Mouse (Mus musculus) megakaryocyte, embryonic 14.5 days (primary cell): ENCODE measurements around the gene Gchfr.

Experiments used
- FLI1 ChIP-seq: IDR thresholded peaks from 2 replicates; pipeline ENCODE4 v1.6.1; 2012; ENCODE audit warnings: low read length, inconsistent platforms, mixed read lengths
- GATA1 ChIP-seq: IDR thresholded peaks from 3 replicates; pipeline ENCODE4 v1.6.1; 2012; ENCODE audit warnings: mixed read lengths, low read length, inconsistent platforms, borderline replicate concordance

- TF ChIP-seq GATA1, result no peak
- TF ChIP-seq FLI1, result no peak
Observed at GRCm38 (mm10) chr2:119145199-119145598, 22.4 kb upstream of the Gchfr start.
